Mouse (Mus musculus): ENCODE measurements around the gene Gm17581.
A peak's percentile ranks its signal among the peaks of the same experiment; 100 is the strongest.
"Not testable (repeated sequence)": the region's sequence is repeated elsewhere in the genome, so short reads cannot be mapped to it uniquely, and the experiment has no call there.

Gene Gm17581

GRCm38 (mm10) chr2:155737803-155738202 is 2.1 kb upstream of the Gm17581 start:
- no peak for DNase-seq

GRCm38 (mm10) chr2:155736936-155737335 is 1.3 kb upstream of the Gm17581 start:
- no peak for DNase-seq

GRCm38 (mm10) chr2:155735080-155735479 is 586 bp downstream of the Gm17581 start:
- DNase-seq, result no peak

GRCm38 (mm10) chr2:155729158-155729645 is 6.5 kb downstream of the Gm17581 start, which contains the start of gene Edem2:
Edem2 (minus strand) TSS chr2:155729475.
- DNase-seq, result peak; percentile 91 to 93

- DNase-seq, result peak in 1 of 2 experiments; percentile 5
These were observed 6.9 kb downstream of the Gm17581 start for GRCm38 (mm10) chr2:155728742-155729141.

GRCm38 (mm10) chr2:155727764-155728395 is 7.8 kb downstream of the Gm17581 start:
- DNase-seq, result no peak

- no peak for DNase-seq
These were observed 9.4 kb downstream of the Gm17581 start for GRCm38 (mm10) chr2:155726302-155726701.

- DNase-seq, result no peak
These were observed 11.1 kb downstream of the Gm17581 start for GRCm38 (mm10) chr2:155724526-155724925.

- no peak for DNase-seq
These were observed 11.6 kb downstream of the Gm17581 start for GRCm38 (mm10) chr2:155724036-155724435.

- DNase-seq, result no peak
These were observed 15.1 kb downstream of the Gm17581 start for GRCm38 (mm10) chr2:155720585-155720984.

- no peak for DNase-seq
These were observed 18.3 kb downstream of the Gm17581 start for GRCm38 (mm10) chr2:155717082-155717990.

- DNase-seq, result no peak
These were observed 25.1 kb downstream of the Gm17581 start for GRCm38 (mm10) chr2:155710557-155710956.

GRCm38 (mm10) chr2:155707251-155707650 is 28.4 kb downstream of the Gm17581 start:
- DNase-seq, result peak in 1 of 2 experiments; percentile 32

GRCm38 (mm10) chr2:155703630-155704029 is 32.0 kb downstream of the Gm17581 start:
- no peak for DNase-seq

GRCm38 (mm10) chr2:155701399-155701919 is 34.2 kb downstream of the Gm17581 start:
- no peak for DNase-seq

GRCm38 (mm10) chr2:155698443-155698842 is 37.2 kb downstream of the Gm17581 start:
- DNase-seq, result not testable (repeated sequence)

GRCm38 (mm10) chr2:155696851-155697250 is 38.8 kb downstream of the Gm17581 start:
- DNase-seq, result no peak

GRCm38 (mm10) chr2:155696091-155696558 is 39.5 kb downstream of the Gm17581 start:
- DNase-seq, result peak; percentile 96 to 99

- DNase-seq, result no peak
These were observed 40.4 kb downstream of the Gm17581 start for GRCm38 (mm10) chr2:155695316-155695715.

GRCm38 (mm10) chr2:155694564-155694963 is 41.1 kb downstream of the Gm17581 start:
- no peak for DNase-seq

GRCm38 (mm10) chr2:155693136-155693535 is 42.5 kb downstream of the Gm17581 start:
- no peak for DNase-seq

GRCm38 (mm10) chr2:155691723-155692493 is 43.8 kb downstream of the Gm17581 start, which contains the start of gene Trpc4ap:
Trpc4ap (minus strand) TSS chr2:155692384.
- peak; percentile 99 for DNase-seq
